In the genomic region with DNA sequence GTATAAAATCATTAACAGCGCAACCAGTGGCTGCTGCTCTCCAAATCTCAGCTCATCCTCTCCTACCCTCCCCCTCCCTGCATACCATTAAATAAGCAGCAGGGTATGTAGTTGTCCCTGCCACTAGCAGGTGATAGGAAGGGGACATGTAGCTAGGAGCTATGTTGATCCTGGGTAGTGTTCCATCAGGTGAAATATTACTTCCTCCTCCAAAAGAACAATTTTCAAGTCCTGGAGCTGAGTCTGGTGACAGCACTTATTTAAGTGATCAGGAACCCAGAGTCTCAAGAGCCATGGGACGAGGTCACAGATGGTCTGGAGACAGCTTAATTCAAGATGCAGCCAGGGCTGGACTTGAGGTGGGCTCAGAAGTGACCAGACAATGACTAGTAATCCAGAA, we compare ENCODE assay signal across 11 mouse cellular contexts. TPM values are rescaled to one million over a fixed set of nuclear protein-coding genes. Genes with fewer than 3 reads are reported as not detected.
DNase-seq lines count a peak whose midpoint lies in the region; ATAC-seq and TF ChIP-seq lines count a peak whose summit lies in the region.
"Had no signal": no experiment of that assay in that cellular context is flagged by ENCODE, and none has a peak within 500 bp of the region (broad histone marks: within the 10 kb centered on the region; RNA-seq: fewer than 3 reads in every experiment).

No protein-coding gene starts in this region.

- H3K9me3 ChIP-seq in forebrain, embryonic 16.5 days (ENCODE audit: control insufficient read depth, low read length): no peaks in the 10 kb centered on the region
- H3K9me3 ChIP-seq: embryonic facial prominence, embryonic 12.5 days; neural tube, embryonic 12.5 days had no signal

- no peak overlapping the region for H3K4me2 ChIP-seq in forebrain, embryonic 16.5 days (ENCODE audit: low read length)
- H3K4me2 ChIP-seq: embryonic facial prominence, embryonic 12.5 days; neural tube, embryonic 12.5 days had no signal

- H3K4me3 ChIP-seq in cerebellum, adult 2 months (replicated peaks; ENCODE audit: insufficient read depth, low read depth, low read length): no peak overlapping the region
- H3K4me3 ChIP-seq in forebrain, embryonic 16.5 days (replicated peaks; ENCODE audit: low read length): no peak overlapping the region
- H3K4me3 ChIP-seq: embryonic facial prominence, embryonic 12.5 days; neural tube, embryonic 12.5 days had no signal

- no peaks in the 10 kb centered on the region for H3K27me3 ChIP-seq in cerebellum, adult 2 months (ENCODE audit: control insufficient read depth, insufficient read depth, low read length)
- no peaks in the 10 kb centered on the region for H3K27me3 ChIP-seq in forebrain, embryonic 16.5 days (replicated peaks; ENCODE audit: control insufficient read depth, insufficient read depth, low read length)
- H3K27me3 ChIP-seq: embryonic facial prominence, embryonic 12.5 days; neural tube, embryonic 12.5 days had no signal

- DNase-seq in adrenal gland, adult (ENCODE audit: inconsistent age in 2 of 2, low spot score in 1 of 2): peak; percentile 100
- DNase-seq in cerebellum, adult 2 months: peak; percentile 97 to 100
- peak; percentile 100 for DNase-seq in heart, postnatal 10 days
- DNase-seq in left cerebral cortex, adult 18-20 months (ENCODE audit: low spot score in 2 of 2): peak; percentile 100
- DNase-seq in right cerebral cortex, postnatal 14 days: peak; percentile 100

- no peak for TF ChIP-seq CTCF in cerebellum, adult 2 months (IDR thresholded peaks at IDR 0.05; ENCODE audit: borderline replicate concordance, insufficient read depth, low read depth, low read length)

- intact Hi-C loops in heart, postnatal 10 days (cut with DNase I): no loop called here

- no peak overlapping the region for H3K27ac ChIP-seq in cerebellum, adult 2 months (ENCODE audit: insufficient read depth, low read length)
- H3K27ac ChIP-seq in forebrain, embryonic 16.5 days (ENCODE audit: low read length): no peak overlapping the region
- H3K27ac ChIP-seq: embryonic facial prominence, embryonic 12.5 days; neural tube, embryonic 12.5 days had no signal

- H3K36me3 ChIP-seq in forebrain, embryonic 16.5 days (ENCODE audit: control insufficient read depth, insufficient read depth): peaks cover 24% of the 10 kb centered on the region

- no peak for TF ChIP-seq POLR2A in cerebellum, adult 2 months (IDR thresholded peaks at IDR 0.05; ENCODE audit: borderline replicate concordance, insufficient read depth, low read length)

- H3K9ac ChIP-seq in forebrain, embryonic 16.5 days (replicated peaks; ENCODE audit: low read depth, low read length): no peak overlapping the region
- H3K9ac ChIP-seq: embryonic facial prominence, embryonic 12.5 days; neural tube, embryonic 12.5 days had no signal

- ATAC-seq in CD4-positive, CD25-positive, alpha-beta regulatory T cell, adult 4 months: no peak
- ATAC-seq in forebrain, embryonic 16.5 days: no peak
- no peak for ATAC-seq in activated CD4-positive, CD25-positive, alpha-beta regulatory T cell, adult 4 months

- peaks cover 4% of the 10 kb centered on the region for H3K4me1 ChIP-seq in cerebellum, adult 2 months (ENCODE audit: control insufficient read depth, insufficient read depth, low read length)
- no peaks in the 10 kb centered on the region for H3K4me1 ChIP-seq in forebrain, embryonic 16.5 days (replicated peaks; ENCODE audit: control insufficient read depth, insufficient read depth, low read length)
- H3K4me1 ChIP-seq: embryonic facial prominence, embryonic 12.5 days; neural tube, embryonic 12.5 days had no signal

- WGBS in cerebellum, adult 2 months: 80% methylated on average over 2 of the region's 2 CpGs
- WGBS in forebrain, embryonic 16.5 days: 98% methylated on average over 2 of the region's 2 CpGs

RNA-seq across cellular contexts. Expression of a gene that starts 10.2 kb away (rescaled TPM):
- polyA plus RNA-seq in cerebellum, adult 2 months (2012; rRNA removed): 351 and 364 TPM in 2 replicates
- 100 to 1,000 TPM; 212 to 221 TPM for total RNA-seq in heart, postnatal 10 days (2021)
- total RNA-seq in left cerebral cortex, adult 18-20 months (2021): 100 to 1,000 TPM; 126 TPM
- 100 to 1,000 TPM; 139 to 168 TPM for polyA plus RNA-seq in CD4-positive, CD25-positive, alpha-beta regulatory T cell, adult 4 months (2017; shearing (Covaris generic))
- polyA plus RNA-seq in forebrain, embryonic 16.5 days (2015; fragmentation: Nextera tagmentation; extraction: Ambion mirVana): 151 and 164 TPM in 2 replicates
- 100 to 1,000 TPM; 152 to 189 TPM for polyA plus RNA-seq in activated CD4-positive, CD25-positive, alpha-beta regulatory T cell, adult 4 months (2017; shearing (Covaris generic))

RNA-seq across cellular contexts. Expression of a gene that starts 18.3 kb away (rescaled TPM):
- polyA plus RNA-seq in cerebellum, adult 2 months (2012; rRNA removed): 130 and 143 TPM in 2 replicates
- total RNA-seq in heart, postnatal 10 days (2021): 100 to 1,000 TPM in 1 of 2 experiments, 10 to 100 TPM in 1; 74.8 to 238 TPM
- 10 to 100 TPM; 76.6 to 82.3 TPM for total RNA-seq in left cerebral cortex, adult 18-20 months (2021)
- polyA plus RNA-seq in CD4-positive, CD25-positive, alpha-beta regulatory T cell, adult 4 months (2017; shearing (Covaris generic)): under 1 TPM in 1 of 2 experiments, not detected in 1; 0.41 TPM
- 2.4 and 2.9 TPM in 2 replicates for polyA plus RNA-seq in forebrain, embryonic 16.5 days (2015; fragmentation: Nextera tagmentation; extraction: Ambion mirVana)
- polyA plus RNA-seq in activated CD4-positive, CD25-positive, alpha-beta regulatory T cell, adult 4 months (2017; shearing (Covaris generic)): under 1 TPM; 0.16 to 0.60 TPM

RNA-seq across cellular contexts. Expression of a gene that starts 30.3 kb away (rescaled TPM):
- not detected in 2 replicates for polyA plus RNA-seq in cerebellum, adult 2 months (2012; rRNA removed)
- 1 to 10 TPM; 4.7 to 5.5 TPM for total RNA-seq in heart, postnatal 10 days (2021)
- total RNA-seq in left cerebral cortex, adult 18-20 months (2021): 1 to 10 TPM; 2.6 to 6.1 TPM
- not detected for polyA plus RNA-seq in CD4-positive, CD25-positive, alpha-beta regulatory T cell, adult 4 months (2017; shearing (Covaris generic))
- polyA plus RNA-seq in forebrain, embryonic 16.5 days (2015; fragmentation: Nextera tagmentation; extraction: Ambion mirVana): not detected in 2 replicates
- polyA plus RNA-seq in activated CD4-positive, CD25-positive, alpha-beta regulatory T cell, adult 4 months (2017; shearing (Covaris generic)): not detected
- polyA plus RNA-seq: embryonic facial prominence, embryonic 12.5 days; limb, embryonic 11.5 days; neural tube, embryonic 12.5 days had no signal

RNA-seq across cellular contexts. Expression of a gene that starts 33.7 kb away (rescaled TPM):
- 82.3 and 87.1 TPM in 2 replicates for polyA plus RNA-seq in cerebellum, adult 2 months (2012; rRNA removed)
- 10 to 100 TPM; 39.2 to 40.2 TPM for total RNA-seq in heart, postnatal 10 days (2021)
- 100 to 1,000 TPM; 149 to 156 TPM for total RNA-seq in left cerebral cortex, adult 18-20 months (2021)
- polyA plus RNA-seq in CD4-positive, CD25-positive, alpha-beta regulatory T cell, adult 4 months (2017; shearing (Covaris generic)): 10 to 100 TPM; 10.0 to 14.8 TPM
- polyA plus RNA-seq in forebrain, embryonic 16.5 days (2015; fragmentation: Nextera tagmentation; extraction: Ambion mirVana): 111 and 116 TPM in 2 replicates
- polyA plus RNA-seq in activated CD4-positive, CD25-positive, alpha-beta regulatory T cell, adult 4 months (2017; shearing (Covaris generic)): 10 to 100 TPM in 1 of 2 experiments, 1 to 10 TPM in 1; 8.6 to 10.8 TPM

RNA-seq across cellular contexts. Expression of a gene that starts 37.1 kb away (rescaled TPM):
- 40.2 and 45.5 TPM in 2 replicates for polyA plus RNA-seq in cerebellum, adult 2 months (2012; rRNA removed)
- 10 to 100 TPM; 26.4 to 28.1 TPM for total RNA-seq in heart, postnatal 10 days (2021)
- 10 to 100 TPM; 34.4 to 35.2 TPM for total RNA-seq in left cerebral cortex, adult 18-20 months (2021)
- 10 to 100 TPM; 54.4 to 64.6 TPM for polyA plus RNA-seq in CD4-positive, CD25-positive, alpha-beta regulatory T cell, adult 4 months (2017; shearing (Covaris generic))
- 74.7 and 77.9 TPM in 2 replicates for polyA plus RNA-seq in forebrain, embryonic 16.5 days (2015; fragmentation: Nextera tagmentation; extraction: Ambion mirVana)
- 10 to 100 TPM; 63.5 to 71.6 TPM for polyA plus RNA-seq in activated CD4-positive, CD25-positive, alpha-beta regulatory T cell, adult 4 months (2017; shearing (Covaris generic))

Comparison
In these comparisons a context has a peak if more than half of its experiments do, and no peak if none do; other contexts are left out.
1. RNA of a gene that starts 18.3 kb away (polyA plus RNA-seq): 130 to 143 TPM in cerebellum, adult 2 months; 2.4 to 2.9 TPM in forebrain, embryonic 16.5 days, 0.16 to 0.60 TPM in activated CD4-positive, CD25-positive, alpha-beta regulatory T cell, adult 4 months and 0.41 TPM in CD4-positive, CD25-positive, alpha-beta regulatory T cell, adult 4 months; every median in the first group is over 10 times any median in the second.
2. Peak in every context shown above with its lines, with median percentiles within 50 percentile points of each other: DNase-seq.